Mouse (Mus musculus): Measurements from ENCODE around the gene Cfb.
A peak's percentile ranks its signal among the peaks of the same experiment; 100 is the strongest.
"Not testable (repeated sequence)": the region's sequence is repeated elsewhere in the genome, so short reads cannot be mapped to it uniquely, and the experiment has no call there.

Cfb gene

DNA sequence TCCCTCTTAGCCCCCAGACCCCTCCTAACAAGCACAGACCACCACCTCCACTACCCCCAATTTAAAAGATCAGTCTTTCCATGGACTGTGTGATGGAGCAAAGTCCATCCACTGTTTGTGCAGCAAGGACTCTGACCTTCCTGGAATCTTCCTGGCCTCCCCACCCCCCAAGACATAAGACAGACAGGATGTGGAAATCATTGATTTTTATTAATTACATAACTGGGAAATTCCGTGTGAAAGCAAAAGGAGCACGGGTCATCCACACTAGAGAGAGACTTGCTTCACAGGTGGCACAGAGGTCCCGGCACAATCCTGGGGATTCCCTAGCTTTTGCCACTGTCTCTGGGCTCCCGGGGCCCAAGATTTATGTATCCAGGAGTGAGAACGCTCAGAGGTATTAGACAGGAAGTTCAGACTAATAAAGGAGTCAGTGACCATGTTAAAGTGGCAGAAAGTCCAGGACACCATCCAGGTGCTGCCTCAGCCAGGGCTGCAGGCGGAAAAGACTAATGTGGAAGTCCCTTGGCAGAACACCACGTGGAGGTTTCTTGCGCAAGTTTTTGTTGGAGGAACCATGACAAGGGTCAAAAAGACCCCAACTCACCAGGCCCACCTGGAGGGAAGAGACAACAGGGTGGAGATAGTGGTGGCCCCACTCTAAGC is at the start of gene Cfb:
Gene Cfb (minus strand): TSS at position 103 of the 666 bp plus-strand sequence.
- no peak for DNase-seq

DNA sequence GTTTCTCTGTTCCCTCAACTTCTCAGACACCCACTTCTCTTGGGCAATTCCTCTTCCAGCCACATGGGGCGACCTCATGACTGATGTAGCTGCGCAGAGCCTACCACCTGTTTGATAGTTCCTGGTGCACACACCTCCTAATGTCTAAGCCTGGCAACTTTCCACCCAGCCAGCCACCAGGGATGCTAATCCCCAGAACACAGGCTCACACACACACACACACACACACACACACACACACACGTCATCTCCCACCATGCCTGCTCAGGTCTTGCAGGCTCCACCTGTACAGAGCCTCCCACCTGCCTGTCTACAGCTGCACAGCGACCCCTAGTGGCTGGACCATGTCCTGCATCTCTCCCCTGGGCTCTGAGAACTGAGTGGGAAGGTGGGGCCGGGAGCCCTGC is 49.6 kb upstream of the Cfb start:
- DNase-seq, result peak; percentile 90

DNA sequence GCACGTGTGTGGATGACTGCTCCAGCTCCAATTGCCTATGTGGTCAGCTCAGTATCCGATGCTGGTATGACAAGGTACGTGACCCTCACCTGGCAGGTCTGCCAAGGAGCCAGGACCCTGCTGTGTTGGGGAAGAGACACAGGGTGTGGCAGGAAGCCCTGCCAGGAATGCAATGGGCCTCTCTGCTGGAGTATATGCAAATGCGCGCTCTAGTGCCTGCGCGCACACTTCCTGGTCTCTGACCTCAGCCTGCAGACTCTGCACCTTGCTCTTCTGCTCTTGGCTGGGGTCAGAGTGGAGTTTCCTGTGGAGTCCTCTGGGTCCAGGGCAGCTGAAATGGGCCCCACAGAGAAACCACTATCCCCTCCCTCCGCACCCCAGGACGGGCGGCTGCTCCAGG is 48.7 kb upstream of the Cfb start:
- DNase-seq, result no peak

DNA sequence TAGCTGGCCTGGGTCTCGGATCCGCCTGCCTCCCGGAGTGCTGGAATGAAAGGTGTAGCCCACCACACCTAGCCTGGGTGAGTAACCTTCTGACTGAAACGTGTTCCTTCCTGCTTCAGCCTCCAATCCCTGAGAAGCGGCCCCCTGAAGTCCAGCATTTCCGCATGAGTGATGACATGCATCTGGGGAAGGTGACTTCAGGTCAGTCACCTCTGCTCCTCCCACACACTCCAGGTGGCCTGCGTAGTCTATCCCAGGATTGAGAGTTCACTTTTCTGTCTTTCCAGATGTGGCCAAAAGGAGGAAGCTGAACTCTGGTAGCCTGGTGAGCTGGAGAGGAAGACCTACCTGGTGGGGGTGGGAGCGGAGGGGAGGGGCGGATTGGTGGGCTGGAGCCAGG is 40.6 kb upstream of the Cfb start:
- no peak for DNase-seq

DNA sequence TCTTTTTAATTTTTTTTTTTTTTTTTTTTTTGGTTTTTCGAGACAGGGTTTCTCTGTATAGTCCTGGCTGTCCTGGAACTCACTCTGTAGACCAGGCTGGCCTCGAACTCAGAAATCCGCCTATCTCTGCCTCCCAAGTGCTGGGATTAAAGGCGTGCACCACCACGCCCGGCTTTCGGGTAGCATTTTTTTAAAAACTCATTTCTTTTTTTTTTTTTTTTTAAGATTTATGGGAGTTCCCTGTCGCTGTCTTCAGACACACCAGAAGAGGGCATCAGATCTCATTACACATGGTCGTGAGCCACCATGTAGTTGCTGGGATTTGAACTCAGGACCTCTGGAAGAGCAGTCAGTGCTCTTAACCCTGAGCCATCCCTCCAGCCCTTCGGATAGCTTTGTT is 39.6 kb upstream of the Cfb start:
- not testable (repeated sequence) for DNase-seq

DNA sequence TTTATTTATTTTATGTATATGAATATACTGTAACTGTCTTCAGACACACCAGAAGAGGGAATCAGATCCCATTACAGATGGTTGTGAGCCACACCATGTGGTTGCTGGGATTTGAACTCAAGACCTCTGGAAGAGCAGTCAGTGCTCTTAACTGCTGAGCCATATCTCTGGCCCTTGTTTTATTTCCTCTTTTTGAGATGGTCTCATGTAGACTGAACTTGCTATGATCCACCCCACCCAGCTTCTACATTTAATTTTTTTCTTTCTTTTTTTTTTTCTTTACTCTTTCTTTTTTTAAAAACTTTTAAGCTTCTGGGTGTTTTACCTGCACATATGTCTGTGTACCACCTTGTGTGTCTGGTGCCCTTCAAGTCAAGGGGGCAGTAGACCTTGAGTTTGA is 38.5 kb upstream of the Cfb start:
- not testable (repeated sequence) for DNase-seq

DNA sequence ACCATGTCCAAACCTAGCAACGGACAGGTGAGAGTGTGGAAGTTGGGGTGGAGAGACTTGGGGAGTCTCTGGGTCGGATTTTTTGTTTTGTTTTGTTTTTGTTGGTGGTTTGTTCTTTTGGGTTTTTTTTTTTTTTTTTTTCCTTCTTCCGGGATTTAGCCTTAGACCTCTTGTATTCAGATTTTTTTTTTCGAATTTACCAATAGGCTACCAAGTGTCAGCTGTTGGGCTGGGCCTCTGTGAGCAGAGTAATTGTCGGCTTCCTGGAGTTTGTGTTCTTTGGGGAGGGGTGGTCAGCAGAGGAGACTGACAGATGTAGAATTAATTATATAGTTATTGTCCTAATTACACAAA is 37.5 kb upstream of the Cfb start:
- no peak for DNase-seq

DNA sequence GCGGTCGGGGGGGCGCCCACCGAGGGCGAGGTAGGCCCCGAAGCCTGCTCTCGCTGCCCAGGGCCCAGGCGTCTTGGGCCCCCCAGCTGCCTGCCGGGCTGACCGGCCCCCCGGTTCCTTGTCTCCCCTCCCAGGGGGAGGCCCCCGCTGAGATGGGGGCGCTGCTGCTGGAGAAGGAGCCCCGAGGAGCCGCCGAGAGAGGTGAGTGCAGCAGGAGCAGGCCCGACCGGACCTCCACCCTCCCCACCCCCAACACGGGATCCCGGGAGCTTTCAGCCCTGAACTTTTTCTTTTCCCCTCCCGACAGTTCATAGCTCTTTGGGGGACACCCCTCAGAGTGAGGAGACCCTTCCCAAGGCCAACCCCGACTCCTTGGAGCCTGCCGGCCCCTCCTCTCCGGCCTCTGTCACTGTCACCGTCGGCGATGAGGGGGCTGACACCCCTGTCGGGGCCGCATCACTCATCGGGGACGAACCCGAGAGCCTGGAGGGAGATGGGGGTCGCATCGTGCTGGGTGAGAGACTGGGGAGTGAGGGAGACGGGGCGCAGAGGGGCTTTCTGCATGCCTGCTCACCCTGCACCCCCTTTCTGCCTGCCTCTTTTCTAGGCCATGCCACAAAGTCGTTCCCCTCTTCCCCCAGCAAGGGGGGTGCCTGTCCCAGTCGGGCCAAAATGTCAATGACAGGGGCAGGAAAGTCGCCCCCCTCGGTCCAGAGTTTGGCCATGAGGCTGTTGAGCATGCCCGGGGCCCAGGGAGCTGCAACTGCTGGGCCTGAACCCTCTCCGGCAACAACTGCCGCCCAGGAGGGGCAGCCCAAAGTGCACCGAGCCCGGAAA is 37.0 kb upstream of the Cfb start:
- peak; percentile 62 for DNase-seq

DNA sequence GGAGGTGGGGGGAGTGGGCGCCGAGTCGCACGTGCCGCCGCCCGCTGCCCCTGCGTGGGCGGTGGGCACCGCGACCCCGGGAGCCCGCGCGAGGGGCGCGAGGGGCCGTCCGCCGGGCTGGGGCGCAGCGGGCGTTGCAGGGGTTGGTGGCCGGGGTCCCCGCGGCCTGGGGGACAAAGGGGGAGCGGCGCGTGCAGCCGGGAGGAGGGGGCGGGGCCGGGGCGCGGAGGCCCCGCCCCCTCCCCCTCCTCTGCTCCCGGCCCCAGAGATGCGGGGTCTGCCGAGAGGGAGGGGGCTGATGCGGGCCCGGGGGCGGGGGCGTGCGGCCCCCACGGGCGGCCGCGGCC is 36.4 kb upstream of the Cfb start:
- DNase-seq, result no peak

DNA sequence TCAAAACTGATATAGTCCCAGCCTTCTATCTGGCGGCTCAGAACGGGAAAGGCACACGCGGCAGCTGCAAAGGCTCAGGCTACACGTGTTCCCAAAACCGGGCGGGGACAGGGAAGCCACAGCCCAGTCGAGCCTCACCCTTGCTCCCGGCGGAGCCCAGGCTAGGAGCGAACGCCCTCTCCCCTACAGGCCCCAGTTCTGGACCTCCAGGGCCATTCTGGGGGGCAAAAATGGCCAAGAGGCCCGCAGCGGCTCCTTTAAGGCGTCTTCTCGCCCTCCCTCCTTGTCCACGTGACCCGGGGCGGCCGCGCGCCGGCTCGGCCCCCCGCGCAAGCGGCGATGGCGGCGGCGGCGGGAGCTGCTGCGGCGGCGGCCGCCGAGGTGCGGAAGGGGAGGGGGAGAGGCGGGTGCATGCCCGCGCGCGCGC is 35.9 kb upstream of the Cfb start, which contains the start of the genes C2 and Ehmt2:
Gene C2 (minus strand): TSS at position 106 of the 427 bp plus-strand sequence.
Gene Ehmt2 (plus strand): TSS at position 310 of the 427 bp plus-strand sequence.
- peak; percentile 85 for DNase-seq

DNA sequence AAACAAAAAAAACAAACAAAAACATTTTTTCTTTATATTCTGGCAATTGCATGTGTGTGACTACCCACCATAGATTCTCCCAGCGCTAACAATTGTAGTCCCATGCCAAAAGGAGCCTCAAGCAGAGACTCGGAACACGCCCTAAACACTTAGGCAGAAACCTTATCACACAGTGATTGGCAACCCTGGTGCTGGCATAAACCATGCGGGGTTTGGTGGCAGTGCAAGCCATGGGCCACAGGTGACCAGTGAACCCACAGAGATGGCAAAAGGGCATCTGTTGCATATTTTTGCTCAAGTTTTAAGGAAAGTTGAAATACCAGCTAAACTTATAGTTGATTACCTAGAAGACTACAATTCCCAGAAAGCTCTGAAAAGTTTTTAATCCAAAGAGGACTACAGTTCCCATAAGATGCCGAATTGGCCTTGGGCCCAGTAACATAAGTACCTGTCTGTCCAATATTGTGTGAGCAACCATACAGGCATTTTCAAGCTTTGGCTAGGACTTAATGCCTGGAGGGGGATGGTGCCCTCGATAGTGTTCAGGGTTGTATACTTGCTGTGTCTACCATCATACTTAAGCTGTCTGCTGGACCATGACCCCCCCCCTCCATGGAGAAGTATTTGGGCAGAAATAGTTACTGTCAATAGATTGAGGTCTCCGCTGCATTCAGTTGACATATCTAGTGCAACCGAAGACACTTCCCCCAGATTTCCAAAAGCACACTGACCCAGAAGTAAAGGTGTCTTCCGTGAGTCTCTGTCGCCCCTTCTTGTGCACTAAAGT is 35.2 kb upstream of the Cfb start:
- DNase-seq, result no peak

DNA sequence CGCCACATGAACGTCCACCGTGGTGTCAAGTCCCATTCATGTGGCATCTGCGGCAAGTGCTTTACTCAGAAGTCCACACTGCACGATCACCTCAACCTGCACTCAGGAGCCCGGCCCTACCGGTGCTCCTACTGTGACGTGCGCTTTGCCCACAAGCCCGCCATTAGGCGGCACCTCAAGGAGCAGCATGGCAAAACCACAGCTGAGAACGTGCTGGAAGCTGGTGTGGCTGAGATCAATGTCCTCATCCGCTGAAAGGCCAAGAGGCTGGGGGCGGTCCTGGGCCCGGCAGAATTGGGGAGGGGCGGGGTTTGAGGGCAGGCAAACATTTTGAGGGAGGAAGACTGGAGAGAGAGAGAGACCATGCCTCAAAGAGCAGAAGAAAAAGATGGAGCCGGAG is 34.0 kb upstream of the Cfb start:
- DNase-seq, result peak; percentile 36

DNA sequence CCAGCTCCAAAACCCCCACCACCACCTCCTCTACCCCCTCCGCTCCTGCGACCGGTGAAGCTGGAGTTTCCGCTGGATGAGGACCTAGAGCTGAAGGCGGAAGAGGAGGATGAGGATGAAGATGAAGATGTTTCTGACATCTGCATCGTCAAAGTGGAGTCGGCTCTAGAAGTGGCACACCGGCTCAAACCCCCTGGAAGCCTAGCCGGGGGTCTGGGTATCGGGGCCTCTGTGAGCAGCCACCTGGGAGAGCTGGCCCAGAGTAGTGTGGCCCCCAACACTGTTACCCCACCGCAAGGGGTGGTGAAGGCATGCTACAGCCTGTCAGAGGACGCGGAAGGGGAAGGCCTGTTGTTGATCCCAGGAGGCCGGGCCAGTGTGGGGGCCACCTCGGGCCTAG is 33.4 kb upstream of the Cfb start:
- DNase-seq, result no peak

DNA sequence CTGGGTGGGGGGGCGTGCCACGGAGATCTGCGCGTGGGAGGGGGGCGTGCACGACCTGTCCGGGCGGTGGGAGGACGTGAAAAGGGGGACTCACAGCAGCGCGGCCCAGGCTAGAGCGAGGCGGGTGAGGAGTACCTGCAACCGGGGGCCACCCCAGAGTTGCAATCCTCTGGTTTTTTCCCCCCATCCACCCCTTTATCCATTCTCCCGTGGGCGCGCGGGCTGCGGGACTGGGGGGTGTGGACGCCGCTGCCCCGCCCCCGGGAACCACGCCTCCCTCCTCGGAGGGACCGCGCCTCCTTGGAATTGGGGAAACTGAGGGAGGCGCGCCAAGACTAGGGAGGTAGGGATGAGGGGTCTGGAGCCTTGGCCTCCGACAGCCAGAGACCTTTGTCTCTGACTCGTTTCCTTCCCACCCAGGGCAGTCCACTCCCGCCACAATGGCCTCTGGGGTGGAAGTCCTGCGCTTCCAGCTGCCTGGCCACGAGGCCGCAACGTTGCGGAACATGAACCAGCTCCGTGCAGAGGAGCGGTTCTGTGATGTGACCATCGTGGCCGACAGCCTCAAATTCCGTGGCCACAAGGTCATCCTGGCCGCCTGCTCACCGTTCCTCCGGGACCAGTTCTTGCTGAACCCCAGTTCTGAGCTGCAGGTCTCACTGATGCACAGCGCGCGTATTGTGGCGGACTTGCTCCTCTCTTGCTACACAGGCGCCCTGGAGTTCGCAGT is 32.6 kb upstream of the Cfb start:
- DNase-seq, result peak; percentile 44

DNA sequence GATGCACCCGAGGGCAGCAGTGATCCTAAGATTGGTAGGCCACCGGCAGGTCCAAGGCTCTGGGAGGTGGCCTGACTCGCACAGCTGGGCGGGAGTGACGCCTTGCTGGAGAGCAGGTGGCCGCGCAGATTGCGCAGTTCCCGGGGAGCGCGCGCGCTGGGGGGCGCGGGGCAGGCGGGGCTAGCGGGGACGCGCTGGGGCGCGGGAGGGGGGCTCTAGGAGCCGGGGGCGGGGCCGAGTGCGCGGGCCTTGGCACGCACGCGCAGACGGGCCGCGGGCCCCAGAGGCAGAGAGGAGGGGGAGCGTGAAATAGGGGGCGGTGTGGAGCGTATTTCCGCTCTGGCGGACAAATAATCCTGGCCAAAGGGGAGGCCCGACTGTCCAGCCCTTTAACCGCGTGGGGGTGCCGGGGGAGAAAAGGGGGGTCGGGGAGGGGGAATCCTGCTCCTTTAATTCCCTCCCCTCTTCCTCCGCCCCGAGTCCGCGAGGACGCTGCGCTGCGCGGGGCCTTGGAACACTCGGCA is 31.8 kb upstream of the Cfb start:
- DNase-seq, result peak; percentile 94

DNA sequence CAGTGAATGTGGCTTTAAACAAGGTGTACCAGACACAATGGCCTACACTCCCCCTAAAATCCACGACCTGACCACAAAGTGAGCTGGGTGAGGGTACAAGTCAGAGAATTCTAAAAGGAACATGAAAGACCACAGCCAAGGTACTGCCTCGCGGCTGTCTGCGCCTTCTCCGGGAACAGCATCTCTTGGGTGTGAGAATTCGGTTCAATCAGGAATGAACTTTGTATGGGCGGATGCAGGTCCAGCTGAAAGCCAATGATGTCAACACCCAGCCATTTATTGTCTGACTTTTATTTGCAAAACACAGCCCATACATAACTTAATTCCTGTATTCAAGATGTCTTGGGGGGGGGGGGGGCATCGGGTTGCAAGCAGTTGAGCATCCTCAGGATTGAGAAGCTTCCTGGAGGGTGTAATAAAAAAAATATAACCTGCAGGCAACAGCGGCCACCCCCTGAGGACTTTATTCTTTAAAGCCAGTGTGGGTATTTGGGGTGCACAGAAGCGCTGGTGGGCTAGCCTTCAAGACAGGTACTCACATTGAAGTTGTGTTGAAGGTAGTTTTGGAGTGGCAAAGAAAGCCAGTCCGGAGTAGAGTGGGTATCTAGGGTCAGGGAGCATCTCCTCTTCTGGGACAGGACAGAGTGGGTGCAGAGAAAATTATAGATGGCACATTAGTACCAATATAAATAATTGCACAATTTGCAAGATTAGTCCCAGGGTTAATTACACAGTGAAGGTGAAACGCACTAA is 30.9 kb upstream of the Cfb start:
- no peak for DNase-seq

DNA sequence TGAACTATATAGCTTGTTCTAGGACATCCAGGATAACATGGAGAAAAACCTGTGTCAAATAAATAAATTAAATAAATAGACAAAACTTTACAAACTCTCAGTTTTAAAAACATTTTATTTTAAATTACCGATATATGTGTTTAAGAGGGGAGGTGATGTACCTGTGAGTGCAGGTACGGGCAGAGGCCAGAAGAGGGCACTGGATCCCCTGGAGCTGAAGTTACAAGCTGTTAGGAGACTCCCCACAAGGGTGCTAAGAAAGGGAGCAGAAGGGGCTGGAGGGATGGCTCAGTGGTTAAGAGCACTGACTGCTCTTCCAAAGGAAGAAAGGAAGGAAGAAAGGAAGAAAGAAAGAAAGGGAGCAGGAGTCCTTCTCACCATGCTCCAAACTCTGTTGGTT is 29.1 kb upstream of the Cfb start:
- no peak for DNase-seq

DNA sequence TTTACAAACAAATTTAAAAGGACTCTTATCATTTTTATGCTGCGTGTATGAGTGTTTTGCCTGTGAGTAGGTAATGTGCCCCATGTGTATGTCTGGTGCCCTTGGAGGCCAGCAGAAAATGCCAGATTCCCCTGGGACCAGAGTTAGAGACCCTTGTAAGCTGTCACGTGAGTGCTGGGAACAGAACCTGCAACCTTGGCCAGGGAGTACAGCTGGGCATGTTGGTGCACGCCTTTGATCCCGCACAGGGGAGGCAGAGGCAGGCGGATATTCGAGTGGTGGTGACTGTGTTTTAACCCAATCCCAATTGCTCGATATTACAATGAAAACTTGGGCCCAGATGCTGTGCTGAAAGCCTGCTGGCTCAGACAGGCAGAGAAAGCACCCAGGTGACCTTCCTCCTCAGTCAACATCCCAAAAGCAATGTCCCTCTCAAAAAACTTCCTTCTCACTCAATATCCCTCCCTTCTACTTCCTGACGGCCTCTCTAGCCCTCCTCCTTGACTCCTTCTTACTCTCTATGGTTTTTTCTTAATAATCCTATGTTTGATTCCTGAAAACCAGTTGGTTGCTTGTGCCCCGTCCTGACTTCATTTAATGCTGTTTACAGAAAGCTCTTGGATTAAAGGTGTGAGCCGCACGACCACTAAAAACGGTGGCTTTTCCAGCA is 27.9 kb upstream of the Cfb start:
- DNase-seq, result no peak

DNA sequence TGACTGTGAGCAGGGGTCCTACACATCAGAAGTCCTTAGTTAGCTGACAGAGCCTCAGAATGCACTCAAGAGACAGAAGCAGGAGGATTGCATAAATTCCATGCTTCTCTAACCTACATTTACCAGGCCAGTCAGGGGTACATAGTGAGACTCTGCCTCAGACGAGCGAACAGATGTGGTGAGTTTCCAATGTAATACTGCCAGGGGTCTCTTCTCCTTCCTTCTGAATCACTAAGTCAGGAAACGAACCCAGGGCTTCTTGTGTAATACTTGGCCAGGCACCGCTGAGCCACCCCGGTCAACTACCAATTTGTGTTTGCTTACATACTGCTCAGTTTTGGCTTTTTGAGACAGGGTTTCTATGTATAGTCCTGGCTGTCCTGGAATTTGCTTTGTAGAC is 25.6 kb upstream of the Cfb start:
- no peak for DNase-seq

DNA sequence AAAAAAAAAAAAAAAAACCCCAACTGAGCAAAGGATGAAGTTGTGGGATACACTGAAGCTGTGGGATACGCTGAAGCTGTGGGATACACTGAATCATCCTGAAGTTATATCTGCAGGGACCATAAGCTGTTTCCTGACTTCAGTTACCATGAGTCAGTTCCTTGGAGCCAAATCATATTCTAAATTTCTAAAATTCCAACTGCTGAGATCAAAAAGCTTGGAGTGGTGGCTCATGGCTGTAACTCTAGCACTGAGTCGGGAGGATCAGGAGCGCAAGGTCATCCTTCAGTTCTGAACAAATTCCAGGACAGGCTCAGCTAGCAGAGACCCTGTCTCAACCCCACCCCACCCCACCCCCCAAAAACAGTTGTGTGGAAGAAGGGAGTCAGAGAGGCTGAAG is 23.3 kb upstream of the Cfb start:
- DNase-seq, result no peak

DNA sequence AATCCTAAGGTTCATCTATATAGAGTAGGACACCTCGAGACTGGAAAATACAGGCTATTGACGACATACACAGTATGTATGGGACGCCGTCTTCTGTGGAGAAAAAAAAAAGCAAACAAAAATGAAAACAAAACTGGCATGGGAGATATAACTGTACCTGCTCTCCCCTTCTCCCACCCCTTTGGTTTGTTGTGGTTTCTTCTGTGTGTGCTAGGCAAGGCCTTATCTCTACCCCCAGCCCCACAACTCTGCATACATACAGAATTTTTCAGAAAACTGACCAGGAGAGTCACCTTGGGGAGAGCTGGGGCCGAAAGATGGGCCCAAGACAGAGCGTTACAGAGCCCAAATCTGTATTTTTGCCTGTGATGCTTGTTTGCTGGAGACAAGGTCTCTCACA is 22.4 kb upstream of the Cfb start:
- DNase-seq, result no peak
